Mouse (Mus musculus) intestine, postnatal 0 days (tissue): ENCODE data around the gene C1s1. TPM values are rescaled to one million over a fixed set of nuclear protein-coding genes. Genes with fewer than 3 reads are reported as not detected.
"Not testable (repeated sequence)": the region's sequence is repeated elsewhere in the genome, so short reads cannot be mapped to it uniquely, and the experiment has no call there.

Experiments
- ATAC-seq: fragments of 200-750 bp; cut with Nextera tagmentation; 2 replicates; pipeline ENCODE4 v1.8.0; 2017; ENCODE audit warnings: mild to moderate bottlenecking, moderate TSS enrichment, moderate library complexity
- H3K27ac ChIP-seq: fragments of 300-500 bp; sonication (generic); 2 replicates; pipeline ENCODE4 v1.5.1; 2014; ENCODE audit warnings: mild to moderate bottlenecking, low read depth, low read length, moderate library complexity
- H3K27me3 ChIP-seq: fragments of 300-500 bp; sonication (generic); replicated peaks from 2 replicates; pipeline ENCODE4 v1.6.1; 2014; ENCODE audit warnings: low read length, mixed read lengths; ENCODE audit not compliant: control insufficient read depth, insufficient read depth
- H3K36me3 ChIP-seq: fragments of 300-500 bp; sonication (generic); 2 replicates; pipeline ENCODE4 v1.6.1; 2014; ENCODE audit warnings: mild to moderate bottlenecking, moderate library complexity; ENCODE audit not compliant: control insufficient read depth, insufficient read depth
- H3K4me1 ChIP-seq: fragments of 300-500 bp; sonication (generic); replicated peaks from 2 replicates; pipeline ENCODE4 v1.6.1; 2014; ENCODE audit warnings: antibody characterized with exemption, low read length, mixed read lengths; ENCODE audit not compliant: control insufficient read depth, insufficient read depth
- H3K4me2 ChIP-seq: fragments of 300-500 bp; sonication (generic); replicated peaks from 2 replicates; pipeline ENCODE4 v1.6.1; 2014; ENCODE audit warnings: low read depth, mild to moderate bottlenecking, moderate library complexity
- H3K4me3 ChIP-seq: fragments of 300-500 bp; sonication (generic); 2 replicates; pipeline ENCODE4 v1.5.1; 2014; ENCODE audit warnings: low read depth, low read length
- H3K9ac ChIP-seq: fragments of 300-500 bp; sonication (generic); 2 replicates; pipeline ENCODE4 v1.6.1; 2014; ENCODE audit warnings: mild to moderate bottlenecking, low read depth, low read length
- H3K9me3 ChIP-seq: fragments of 300-500 bp; sonication (generic); 2 replicates; pipeline ENCODE4 v1.6.1; 2016; ENCODE audit warnings: mixed run types; ENCODE audit not compliant: control insufficient read depth
- CTCF ChIP-seq: sonication (generic); IDR thresholded peaks from 2 replicates; pipeline ENCODE4 v1.5.1; 2016; ENCODE audit warnings: low read depth, mild to moderate bottlenecking, control low read depth, antibody characterized with exemption, moderate library complexity
- WGBS: fragments of 180-500 bp; shearing (Covaris S2); extraction: QIAGEN DNeasy Blood & Tissue Kit; methylation state at CpG from one replicate; pipeline ENCODE4 v1.1.7; 2014; 5-methylcytosine and 5-hydroxymethylcytosine counted together
- polyA plus RNA-seq: library from polyadenylated mRNA; unstranded; fragments of >200 nt; fragmentation: Nextera tagmentation; extraction: Ambion mirVana; gene quantifications from 2 replicates; pipeline ENCODE4 v1.2.1, GENCODE M21; 2015

Gene C1s1
- polyA plus RNA-seq, 1 experiment from 2014 or later = 9.1 TPM

- Histone ChIP-seq H3K4me3 (no peak within 1 kb of the TSS), H3K9ac (no peak within 1 kb of the TSS), H3K4me1 (no peaks in the 10 kb centered on the region), H3K27me3 (no peaks in the 10 kb centered on the region), H3K9me3 (no peaks in the 10 kb centered on the region), H3K4me2 (0 out of 2 replicates have a peak within 1 kb of the TSS, but pooled peaks have one; percentile 27), H3K27ac (no peak within 1 kb of the TSS), H3K36me3 (no peaks in the 10 kb centered on the region)
- ATAC-seq = no peak
- WGBS = 4% methylated on average over 8 of the region's 8 CpGs
- peak; percentile 90 for TF ChIP-seq CTCF
These were observed 27.9 kb upstream of the C1s1 start, which contains the start of gene C1rb for GRCm38 (mm10) chr6:124570026-124570425. Gene C1rb (plus strand): TSS chr6:124570294.

GRCm38 (mm10) chr6:124561611-124562010, 19.5 kb upstream of the C1s1 start:
- not testable (repeated sequence) for H3K27me3 ChIP-seq, H3K4me3 ChIP-seq, H3K9me3 ChIP-seq, H3K36me3 ChIP-seq, H3K9ac ChIP-seq, H3K4me1 ChIP-seq, ATAC-seq, H3K27ac ChIP-seq, H3K4me2 ChIP-seq
- 85% methylated on average over 2 of the region's 2 CpGs for WGBS

GRCm38 (mm10) chr6:124561156-124561555, 19.0 kb upstream of the C1s1 start:
- not testable (repeated sequence) for ATAC-seq, H3K9ac ChIP-seq, H3K4me1 ChIP-seq, H3K4me2 ChIP-seq, H3K4me3 ChIP-seq, H3K9me3 ChIP-seq, H3K36me3 ChIP-seq, H3K27me3 ChIP-seq, H3K27ac ChIP-seq
- 86% methylated on average over 4 of the region's 4 CpGs for WGBS

GRCm38 (mm10) chr6:124555956-124556355, 13.8 kb upstream of the C1s1 start:
- WGBS = 79% methylated on average over 2 of the region's 2 CpGs

GRCm38 (mm10) chr6:124552766-124553165, 10.6 kb upstream of the C1s1 start:
- no peaks in the 10 kb centered on the region for H3K4me1 ChIP-seq
- H3K9ac ChIP-seq = no peak overlapping the region
- no peak overlapping the region for H3K4me2 ChIP-seq
- WGBS = 66% methylated on average over 22 of the region's 22 CpGs
- no peaks in the 10 kb centered on the region for H3K27me3 ChIP-seq
- ATAC-seq = no peak
- no peak overlapping the region for H3K27ac ChIP-seq
- H3K4me3 ChIP-seq = no peak overlapping the region
- H3K36me3 ChIP-seq = no peaks in the 10 kb centered on the region
- peaks cover 5% of the 10 kb centered on the region; the same call in 1 of the 2 replicates for H3K9me3 ChIP-seq
- TF ChIP-seq CTCF = no peak

More at GRCm38 (mm10) chr6:124555956-124556355, 13.8 kb upstream of the C1s1 start:
- not testable (repeated sequence) for H3K9ac ChIP-seq, H3K4me3 ChIP-seq, ATAC-seq, H3K4me2 ChIP-seq, H3K36me3 ChIP-seq, H3K27ac ChIP-seq, H3K9me3 ChIP-seq, H3K4me1 ChIP-seq, H3K27me3 ChIP-seq

- no peaks in the 10 kb centered on the region for H3K36me3 ChIP-seq
- peaks cover 5% of the 10 kb centered on the region; the same call in 1 of the 2 replicates for H3K9me3 ChIP-seq
- no peak overlapping the region for H3K27ac ChIP-seq
- H3K4me3 ChIP-seq = no peak overlapping the region
- TF ChIP-seq CTCF = no peak
- H3K27me3 ChIP-seq = no peaks in the 10 kb centered on the region
- no peak overlapping the region for H3K4me2 ChIP-seq
- 60% methylated on average over 3 of the region's 3 CpGs for WGBS
- peak; percentile 90 for ATAC-seq
- H3K4me1 ChIP-seq = no peaks in the 10 kb centered on the region
- H3K9ac ChIP-seq = no peak overlapping the region
These were observed 6.9 kb upstream of the C1s1 start for GRCm38 (mm10) chr6:124549023-124549550.

- not testable (repeated sequence) for ATAC-seq, H3K4me2 ChIP-seq, H3K4me1 ChIP-seq, H3K9ac ChIP-seq, H3K36me3 ChIP-seq, H3K27ac ChIP-seq, H3K27me3 ChIP-seq, H3K4me3 ChIP-seq, H3K9me3 ChIP-seq
- 94% methylated on average over 2 of the region's 3 CpGs for whole genome bisulfite sequencing
These were observed 5.8 kb upstream of the C1s1 start for GRCm38 (mm10) chr6:124547979-124548378.
